Mouse (Mus musculus) layer of hippocampus, postnatal 25 days (tissue): Measurements from ENCODE around the gene Tob1. TPM values are rescaled to one million over a fixed set of nuclear protein-coding genes. Genes with fewer than 3 reads are reported as not detected.

Experiments
- DNase-seq, 2 experiments: peaks; one replicate each; pipeline ENCODE4 v3.0.0; 2022; ENCODE audit warnings: mixed read lengths in 2 of 2, low spot score in 1 of 2; ENCODE audit errors: extremely low spot score in 1 of 2
- total RNA-seq, 2 experiments: library from RNA; stranded (reverse); gene quantifications; 2 replicates each; pipeline ENCODE4 v1.2.3; 2021

Gene Tob1
- total RNA-seq, 2 experiments from 2014 or later, result 41.8 to 42.4 TPM

DNA sequence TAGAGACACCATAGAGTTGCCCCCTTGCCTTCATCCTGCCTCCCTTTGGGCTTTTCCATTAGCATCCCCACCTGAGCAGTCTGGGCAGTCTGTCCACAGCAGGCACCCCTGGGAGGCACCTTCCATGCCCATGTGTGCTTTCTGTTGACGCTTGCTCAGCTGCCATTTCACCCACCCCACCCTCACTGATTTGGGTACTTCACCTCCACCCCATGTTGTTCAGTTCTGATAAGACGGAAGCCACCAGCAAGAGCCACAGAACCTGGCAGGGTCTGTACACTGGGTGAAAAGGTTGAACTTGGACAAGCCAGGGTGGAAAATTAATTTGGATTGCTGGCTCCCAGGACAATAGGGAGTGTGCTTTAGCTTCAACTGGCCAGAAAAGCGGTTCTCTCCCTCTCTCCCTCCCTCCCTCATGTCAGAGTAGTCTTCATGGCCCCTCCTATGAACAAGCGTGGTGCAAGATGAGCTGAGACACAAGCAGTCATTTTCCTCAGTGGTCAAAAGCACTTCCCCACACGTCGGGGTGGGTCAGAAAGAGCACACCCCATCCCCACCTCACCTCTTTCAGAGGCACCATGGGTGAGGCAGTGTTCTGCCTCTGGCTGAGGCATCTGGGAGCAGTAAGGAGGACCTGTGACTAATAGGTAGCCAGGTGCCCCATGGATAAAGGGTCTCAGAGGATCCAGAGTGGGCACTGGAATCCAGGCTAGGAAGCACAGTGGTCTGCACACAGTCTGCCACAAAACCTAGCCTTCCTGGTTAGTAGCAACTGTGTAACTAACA, 50.5 kb downstream of the Tob1 start:
- DNase-seq, result no peak

Other genes with a start within 250 kb of the Tob1 start
- gene Gm20390, start 243.2 kb upstream of the Tob1 start, total RNA-seq, result 100 to 1,000 TPM in 1 of 2 experiments, 10 to 100 TPM in 1; 88.1 to 124 TPM
- 10 to 100 TPM; 79.8 to 86.1 TPM for gene Nme1, start 242.9 kb upstream of the Tob1 start, total RNA-seq
- 100 to 1,000 TPM; 213 to 215 TPM for gene Spag9, start 215.4 kb upstream of the Tob1 start, total RNA-seq
- under 1 TPM; 0.44 to 0.70 TPM for gene Wfikkn2, start 34.6 kb downstream of the Tob1 start, total RNA-seq
- gene Gm21885, start 70.4 kb downstream of the Tob1 start, total RNA-seq, result not detected
- gene Luc7l3, start 110.5 kb downstream of the Tob1 start, total RNA-seq, result 100 to 1,000 TPM in 1 of 2 experiments, 10 to 100 TPM in 1; 93.5 to 132 TPM
- gene Ankrd40, start 116.5 kb downstream of the Tob1 start, total RNA-seq, result 100 to 1,000 TPM; 123 to 125 TPM
- 1 to 10 TPM; 2.0 to 3.0 TPM for gene Abcc3, start 181.5 kb downstream of the Tob1 start, total RNA-seq